Mouse (Mus musculus) neural tube, embryonic 15.5 days (tissue): ENCODE measurements around the gene Klf7. TPM values are rescaled to one million over a fixed set of nuclear protein-coding genes. Genes with fewer than 3 reads are reported as not detected.
A peak's percentile ranks its signal among the peaks of the same experiment; 100 is the strongest.

Experiments
- ATAC-seq: fragments of 200-750 bp; cut with Nextera tagmentation; 2 replicates; pipeline ENCODE4 v1.8.0; 2017; ENCODE audit warnings: mild to moderate bottlenecking, moderate TSS enrichment, moderate library complexity; ENCODE audit not compliant: low FRiP score
- H3K27ac ChIP-seq: fragments of 300-500 bp; sonication (generic); replicated peaks from 2 replicates; pipeline ENCODE4 v1.5.1; 2015; ENCODE audit warnings: mild to moderate bottlenecking, inconsistent platforms
- H3K27me3 ChIP-seq: fragments of 300-500 bp; sonication (generic); replicated peaks from 2 replicates; pipeline ENCODE4 v1.6.1; 2015; ENCODE audit warnings: inconsistent platforms
- H3K36me3 ChIP-seq: fragments of 300-500 bp; sonication (generic); 2 replicates; pipeline ENCODE4 v1.6.1; 2015; ENCODE audit warnings: inconsistent platforms
- H3K4me1 ChIP-seq: fragments of 300-500 bp; sonication (generic); 2 replicates; pipeline ENCODE4 v1.6.1; 2015; ENCODE audit warnings: inconsistent platforms
- H3K4me2 ChIP-seq: fragments of 300-500 bp; sonication (generic); 2 replicates; pipeline ENCODE4 v1.6.1; 2015; ENCODE audit warnings: inconsistent platforms, mild to moderate bottlenecking, moderate library complexity
- H3K4me3 ChIP-seq: fragments of 300-500 bp; sonication (generic); replicated peaks from 2 replicates; pipeline ENCODE4 v1.5.1; 2015; ENCODE audit warnings: mild to moderate bottlenecking, inconsistent platforms
- H3K9ac ChIP-seq: fragments of 300-500 bp; sonication (generic); replicated peaks from 2 replicates; pipeline ENCODE4 v1.6.1; 2015; ENCODE audit warnings: mild to moderate bottlenecking, inconsistent platforms
- H3K9me3 ChIP-seq: fragments of 300-500 bp; sonication (generic); replicated peaks from 2 replicates; pipeline ENCODE4 v1.6.1; 2016; ENCODE audit warnings: inconsistent platforms
- WGBS: fragments of 180-500 bp; shearing (Covaris S2); methylation state at CpG from one replicate; pipeline ENCODE4 v1.1.7; 2015; ENCODE audit warnings: mixed read lengths; 5-methylcytosine and 5-hydroxymethylcytosine counted together
- polyA plus RNA-seq: library from polyadenylated mRNA; unstranded; fragments of >200 nt; fragmentation: Nextera tagmentation; extraction: Ambion mirVana; gene quantifications from 2 replicates; pipeline ENCODE4 v1.2.1, GENCODE M21; 2015

Klf7 gene
- polyA plus RNA-seq, 1 experiment from 2014 or later: 82.2 TPM

DNA sequence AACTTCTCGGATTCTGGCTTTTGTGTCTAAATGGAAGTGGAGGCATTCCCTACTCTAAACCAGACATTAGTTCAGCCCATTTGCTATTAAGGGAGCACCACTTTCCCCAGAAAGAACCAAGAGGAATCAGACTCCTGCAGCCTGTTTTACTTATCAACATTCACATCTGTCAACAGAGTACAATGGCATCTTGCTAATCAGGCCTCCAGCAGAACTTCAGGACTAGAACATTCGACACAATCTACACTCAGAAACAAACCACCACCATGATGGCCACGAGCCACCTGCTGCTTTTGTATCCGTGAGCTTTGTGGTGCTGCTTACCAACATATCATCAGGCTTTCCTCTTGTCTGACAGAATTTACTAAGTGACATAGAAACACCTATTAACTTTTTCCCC lies 23.3 kb downstream of the Klf7 start:
- ATAC-seq: no peak
- Histone ChIP-seq H3K4me2 (no peak overlapping the region), H3K4me1 (peaks cover 17% of the 10 kb centered on the region), H3K9me3 (no peaks in the 10 kb centered on the region), H3K27ac (no peak overlapping the region), H3K27me3 (no peaks in the 10 kb centered on the region), H3K9ac (no peak overlapping the region), H3K36me3 (no peaks in the 10 kb centered on the region), H3K4me3 (no peak overlapping the region)
- WGBS: 67% methylated on average over 4 of the region's 4 CpGs

- no peak for ATAC-seq
- Histone ChIP-seq H3K4me3 (no peak overlapping the region), H3K27ac (no peak overlapping the region), H3K4me1 (peaks cover 13% of the 10 kb centered on the region), H3K9ac (no peak overlapping the region), H3K9me3 (no peaks in the 10 kb centered on the region), H3K36me3 (no peaks in the 10 kb centered on the region), H3K27me3 (no peaks in the 10 kb centered on the region), H3K4me2 (no peak overlapping the region)
- 74% methylated on average over 6 of the region's 6 CpGs for WGBS
Observed at GRCm38 (mm10) chr1:64097640-64098287, 24.3 kb downstream of the Klf7 start.

DNA sequence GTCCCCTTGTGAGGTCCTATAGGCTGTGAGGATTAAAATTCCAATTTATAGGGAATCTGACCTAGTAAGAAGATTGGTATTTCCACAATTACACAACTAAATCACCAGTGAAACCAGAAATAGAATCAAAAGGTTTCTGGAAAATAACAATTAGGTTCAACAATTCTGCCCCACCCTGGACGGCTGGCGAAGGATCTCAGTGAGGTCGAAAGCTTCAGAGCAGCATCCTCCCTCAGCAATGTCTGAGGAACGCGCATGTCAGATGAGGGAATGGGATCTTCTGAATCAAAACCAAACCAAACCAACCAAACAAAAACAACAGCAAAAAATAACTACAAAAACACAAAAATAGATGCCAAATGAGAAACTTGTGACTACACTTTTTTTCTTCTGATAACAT lies 29.1 kb downstream of the Klf7 start:
- H3K4me3 ChIP-seq: no peak overlapping the region
- no peak overlapping the region for H3K4me2 ChIP-seq
- no peaks in the 10 kb centered on the region for H3K27me3 ChIP-seq
- H3K9ac ChIP-seq: no peak overlapping the region
- H3K27ac ChIP-seq: no peak overlapping the region
- peaks cover 43% of the 10 kb centered on the region for H3K4me1 ChIP-seq
- H3K36me3 ChIP-seq: no peaks in the 10 kb centered on the region
- H3K9me3 ChIP-seq: no peaks in the 10 kb centered on the region
- ATAC-seq: no peak
- WGBS: 92% methylated on average over 5 of the region's 5 CpGs

- H3K9ac ChIP-seq: no peak overlapping the region
- 52% methylated on average over 9 of the region's 9 CpGs for WGBS
- H3K4me2 ChIP-seq: no peak overlapping the region
- no peaks in the 10 kb centered on the region for H3K27me3 ChIP-seq
- H3K27ac ChIP-seq: no peak overlapping the region
- peaks cover 48% of the 10 kb centered on the region for H3K4me1 ChIP-seq
- no peak for ATAC-seq
- no peaks in the 10 kb centered on the region for H3K9me3 ChIP-seq
- no peaks in the 10 kb centered on the region for H3K36me3 ChIP-seq
- no peak overlapping the region for H3K4me3 ChIP-seq
Observed at GRCm38 (mm10) chr1:64091591-64091990, 30.5 kb downstream of the Klf7 start.

DNA sequence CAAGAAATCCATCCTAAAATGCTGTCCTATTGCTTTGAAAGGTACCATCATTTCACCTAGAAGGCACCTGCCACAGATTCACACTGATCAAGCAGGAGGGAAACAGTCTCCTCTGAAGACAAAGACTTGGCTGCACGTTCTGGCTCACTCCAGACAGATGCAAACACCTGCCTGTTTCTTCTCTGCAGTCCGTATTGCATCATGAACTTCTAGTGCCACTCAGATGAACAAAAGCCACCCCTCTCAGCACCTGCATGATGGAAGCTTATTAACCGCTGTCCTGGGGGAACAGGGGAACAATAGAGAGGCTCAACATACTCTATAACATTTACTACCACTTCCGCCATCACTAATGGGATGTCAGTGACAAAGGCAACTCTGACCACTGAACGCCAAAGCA lies 31.5 kb downstream of the Klf7 start:
- peaks cover 48% of the 10 kb centered on the region for H3K4me1 ChIP-seq
- H3K9ac ChIP-seq: no peak overlapping the region
- H3K36me3 ChIP-seq: no peaks in the 10 kb centered on the region
- no peak for ATAC-seq
- no peak overlapping the region for H3K27ac ChIP-seq
- H3K27me3 ChIP-seq: no peaks in the 10 kb centered on the region
- WGBS: 70% methylated on average over 5 of the region's 5 CpGs
- no peak overlapping the region for H3K4me2 ChIP-seq
- H3K9me3 ChIP-seq: no peaks in the 10 kb centered on the region
- H3K4me3 ChIP-seq: no peak overlapping the region

DNA sequence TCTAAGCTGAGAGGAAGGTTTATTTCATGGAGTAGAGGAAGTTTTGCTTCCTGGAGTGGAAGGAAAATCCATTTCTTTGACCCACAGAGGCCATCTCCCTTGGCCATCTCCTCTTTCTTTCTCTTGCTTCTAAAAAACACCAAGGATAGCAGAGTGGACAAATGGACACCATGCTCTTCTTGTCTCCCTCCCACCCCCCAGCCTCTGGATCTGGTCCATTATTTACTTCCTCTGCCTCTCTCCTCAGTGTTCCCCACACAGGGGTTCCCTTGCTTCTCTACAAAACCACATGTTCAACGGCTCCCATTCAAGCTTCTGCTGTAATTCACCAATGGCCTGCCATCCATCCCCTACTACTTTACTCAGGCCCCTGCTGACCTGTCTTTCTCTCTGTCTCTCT lies 32.4 kb downstream of the Klf7 start:
- 46% methylated on average over 1 of the region's 1 CpGs for WGBS
- H3K9me3 ChIP-seq: no peaks in the 10 kb centered on the region
- no peak for ATAC-seq
- H3K27me3 ChIP-seq: no peaks in the 10 kb centered on the region
- no peak overlapping the region for H3K4me3 ChIP-seq
- no peak overlapping the region for H3K9ac ChIP-seq
- no peak overlapping the region for H3K27ac ChIP-seq
- H3K4me1 ChIP-seq: peaks cover 54% of the 10 kb centered on the region
- H3K36me3 ChIP-seq: no peaks in the 10 kb centered on the region
- H3K4me2 ChIP-seq: no peak overlapping the region

- 62% methylated on average over 12 of the region's 12 CpGs for WGBS
Observed at GRCm38 (mm10) chr1:64088604-64089320, 33.3 kb downstream of the Klf7 start.

GRCm38 (mm10) chr1:64087657-64088603 lies 34.2 kb downstream of the Klf7 start:
- Histone ChIP-seq H3K4me3 (no peak overlapping the region), H3K36me3 (no peaks in the 10 kb centered on the region), H3K27ac (peak overlapping the region; percentile 39), H3K27me3 (no peaks in the 10 kb centered on the region), H3K4me1 (peaks cover 63% of the 10 kb centered on the region), H3K9ac (no peak overlapping the region), H3K9me3 (no peaks in the 10 kb centered on the region), H3K4me2 (peak overlapping the region; percentile 31)
- 15% methylated on average over 17 of the region's 17 CpGs for WGBS
- ATAC-seq: peak; percentile 69

More at GRCm38 (mm10) chr1:64088604-64089320, 33.3 kb downstream of the Klf7 start:
- Histone ChIP-seq H3K9ac (no peak overlapping the region), H3K4me1 (peaks cover 61% of the 10 kb centered on the region), H3K27me3 (no peaks in the 10 kb centered on the region), H3K27ac (peak overlapping the region; percentile 39), H3K4me2 (peak overlapping the region; percentile 31), H3K36me3 (no peaks in the 10 kb centered on the region), H3K9me3 (no peaks in the 10 kb centered on the region), H3K4me3 (no peak overlapping the region)
- ATAC-seq: peak; percentile 22

DNA sequence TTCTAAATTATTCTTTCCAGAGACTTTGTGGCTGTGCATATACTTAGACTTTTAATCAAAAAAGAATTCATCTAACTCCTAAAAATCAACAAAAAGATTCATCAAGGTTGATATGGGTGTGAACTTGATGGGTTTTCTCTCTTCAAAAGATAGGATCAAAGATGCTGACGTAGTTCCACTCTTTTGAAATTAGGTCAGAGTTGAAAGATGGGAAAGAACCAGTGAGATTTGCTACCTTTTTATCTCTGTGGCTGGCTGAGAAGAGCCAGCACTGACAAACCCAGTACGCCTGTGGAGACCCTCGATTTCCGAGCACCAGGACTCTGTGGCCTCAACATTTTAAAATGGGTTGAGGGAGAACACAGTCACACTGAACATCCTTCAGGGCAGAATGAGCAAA lies 36.2 kb downstream of the Klf7 start:
- Histone ChIP-seq H3K27ac (no peak overlapping the region), H3K4me2 (no peak overlapping the region), H3K9me3 (no peaks in the 10 kb centered on the region), H3K27me3 (no peaks in the 10 kb centered on the region), H3K4me3 (no peak overlapping the region), H3K4me1 (peaks cover 54% of the 10 kb centered on the region), H3K9ac (no peak overlapping the region), H3K36me3 (no peaks in the 10 kb centered on the region)
- WGBS: 89% methylated on average over 4 of the region's 4 CpGs
- ATAC-seq: no peak

DNA sequence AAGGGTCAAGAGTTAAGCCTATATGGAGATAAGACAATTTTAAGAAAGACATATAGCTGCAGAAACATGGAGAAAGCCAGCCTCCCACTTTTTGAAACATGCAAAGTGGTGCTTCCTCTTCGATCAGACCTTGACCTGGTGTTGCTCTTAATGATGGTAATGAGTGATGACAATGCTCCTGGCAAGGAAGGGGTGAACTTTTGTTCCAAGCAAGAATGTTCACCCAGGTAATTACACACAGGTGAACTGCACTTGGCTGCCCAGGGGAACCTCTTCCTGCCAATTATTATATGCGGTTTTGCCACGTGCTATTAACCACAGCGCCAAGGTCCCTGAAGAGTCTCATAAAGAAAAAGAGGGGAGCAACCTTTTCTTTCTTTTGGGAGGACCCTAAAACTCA lies 36.7 kb downstream of the Klf7 start:
- no peak overlapping the region for H3K9ac ChIP-seq

DNA sequence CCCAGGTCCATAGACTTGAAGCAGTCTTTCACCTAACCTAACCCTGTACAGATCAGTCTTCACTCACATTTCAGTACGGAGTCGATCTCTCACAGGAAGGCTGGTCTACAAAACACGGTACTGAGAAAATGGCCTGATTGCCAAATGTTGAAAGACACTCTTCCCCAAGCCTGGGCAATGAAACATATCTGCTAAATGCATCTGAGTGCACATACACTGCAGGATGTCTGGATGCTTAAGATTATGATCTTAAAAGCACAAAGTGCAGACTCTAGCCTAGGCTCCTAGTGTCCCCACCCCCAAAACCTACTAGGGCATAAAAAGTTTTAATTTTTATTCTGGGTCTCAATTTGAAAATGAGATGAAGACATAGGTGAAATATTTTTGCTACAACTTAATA lies 37.4 kb downstream of the Klf7 start:
- H3K4me3 ChIP-seq: no peak overlapping the region
- no peak overlapping the region for H3K27ac ChIP-seq
- peaks cover 50% of the 10 kb centered on the region for H3K4me1 ChIP-seq
- no peak for ATAC-seq
- no peak overlapping the region for H3K9ac ChIP-seq
- no peaks in the 10 kb centered on the region for H3K27me3 ChIP-seq
- H3K4me2 ChIP-seq: no peak overlapping the region
- WGBS: 82% methylated on average over 3 of the region's 3 CpGs
- no peaks in the 10 kb centered on the region for H3K36me3 ChIP-seq
- no peaks in the 10 kb centered on the region for H3K9me3 ChIP-seq

More for the DNA sequence above, 36.7 kb downstream of the Klf7 start:
- Histone ChIP-seq H3K4me1 (peaks cover 56% of the 10 kb centered on the region), H3K4me2 (no peak overlapping the region), H3K4me3 (no peak overlapping the region), H3K27ac (no peak overlapping the region), H3K9me3 (no peaks in the 10 kb centered on the region), H3K27me3 (no peaks in the 10 kb centered on the region), H3K36me3 (no peaks in the 10 kb centered on the region)
- WGBS: 66% methylated on average over 4 of the region's 4 CpGs
- no peak for ATAC-seq
